Mouse (Mus musculus) cerebellum, postnatal 25 days (tissue): Measurements from ENCODE around the gene Sh2d6.
A peak's percentile ranks its signal among the peaks of the same experiment; 100 is the strongest.

Experiments used
- DNase-seq, 2 experiments: peaks; one replicate each; pipeline ENCODE4 v3.0.0; 2021; ENCODE audit warnings: mixed read lengths in 2 of 2

The Sh2d6 gene

GRCm38 (mm10) chr6:72521607-72522006 lies at the start of gene Sh2d6:
Sh2d6 (minus strand) TSS chr6:72521707.
- no peak for DNase-seq

DNA sequence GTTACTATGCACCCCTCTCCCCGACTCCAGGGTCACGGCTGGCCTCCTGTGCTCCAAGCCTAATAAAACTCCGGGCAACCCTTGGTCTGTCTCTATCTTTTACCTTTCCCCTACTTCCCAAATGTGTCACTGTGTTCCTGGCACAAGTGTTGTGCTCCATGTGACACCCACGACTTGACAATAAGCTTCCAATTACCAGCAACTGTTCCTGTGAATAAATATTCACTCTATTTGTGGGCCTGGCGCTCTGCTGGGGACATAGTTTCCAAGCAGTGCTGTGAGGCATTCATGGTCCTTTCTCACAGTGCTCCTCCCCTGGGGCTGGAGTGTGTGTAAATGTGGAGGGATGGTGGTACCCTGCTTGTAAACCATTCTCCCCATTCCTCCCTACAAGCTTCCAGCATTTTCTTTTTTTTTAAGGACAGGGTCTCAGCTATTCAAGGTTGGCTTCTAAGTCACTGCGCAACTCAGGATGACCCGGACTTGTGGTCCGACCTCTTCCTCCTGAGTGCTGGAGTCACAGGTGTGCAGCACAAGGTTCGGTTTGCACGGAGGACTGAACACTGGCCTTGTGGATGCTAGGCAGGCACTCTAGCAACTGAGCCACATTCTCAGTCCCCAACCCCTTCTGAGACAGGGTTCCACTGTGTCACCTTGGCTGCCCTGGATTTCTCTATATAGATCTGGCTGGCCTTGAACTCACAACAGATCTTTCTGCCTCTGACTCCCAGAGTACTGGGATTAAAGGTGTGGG lies 49.3 kb upstream of the Sh2d6 start:
- DNase-seq: no peak

DNA sequence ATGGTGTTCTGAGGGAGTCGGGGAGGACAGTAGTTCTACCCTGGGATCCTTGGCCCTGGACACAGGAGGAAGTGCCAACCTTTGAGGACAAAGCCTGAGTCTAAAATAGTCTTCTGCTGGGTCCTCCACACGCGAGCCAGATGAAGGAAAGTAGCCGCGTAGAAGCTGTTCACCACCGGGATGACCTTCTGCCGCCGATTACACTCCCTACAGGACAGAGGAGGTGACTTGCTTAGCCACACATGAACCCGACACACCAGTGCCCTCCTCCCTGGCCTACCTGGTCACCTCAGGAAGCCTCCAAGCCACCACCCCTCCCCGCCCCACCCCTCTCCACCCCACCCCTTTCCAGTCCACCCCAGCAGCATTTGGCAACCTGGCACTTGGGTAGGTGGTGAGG lies 47.2 kb upstream of the Sh2d6 start:
- no peak for DNase-seq

- no peak for DNase-seq
Measured at GRCm38 (mm10) chr6:72567508-72567907, 46.0 kb upstream of the Sh2d6 start.

GRCm38 (mm10) chr6:72566044-72566443 lies 44.5 kb upstream of the Sh2d6 start:
- peak; percentile 86 to 91 for DNase-seq

- DNase-seq: no peak
Measured at GRCm38 (mm10) chr6:72565506-72565905, 44.0 kb upstream of the Sh2d6 start.

- no peak for DNase-seq
Measured at GRCm38 (mm10) chr6:72562894-72563293, 41.4 kb upstream of the Sh2d6 start.

DNA sequence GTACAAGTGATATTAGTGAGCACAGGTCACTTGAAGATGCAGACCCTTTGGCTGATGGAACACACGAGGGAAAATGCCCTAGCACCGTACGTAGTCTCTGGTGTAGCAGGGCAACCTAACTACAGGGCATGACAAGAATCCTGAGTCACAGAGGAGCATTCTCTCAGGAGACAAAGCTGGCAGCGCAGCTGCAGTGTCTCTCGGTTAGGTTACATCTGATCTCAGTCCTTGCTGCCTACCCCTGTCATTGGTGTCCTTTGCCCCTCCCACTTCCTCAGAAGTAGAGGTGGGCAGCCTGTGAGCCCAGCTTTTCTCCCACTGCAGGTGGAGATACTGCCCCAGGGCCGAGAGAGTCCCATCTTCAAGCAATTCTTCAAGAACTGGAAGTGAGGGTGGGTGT lies 41.0 kb upstream of the Sh2d6 start:
- DNase-seq: no peak

DNA sequence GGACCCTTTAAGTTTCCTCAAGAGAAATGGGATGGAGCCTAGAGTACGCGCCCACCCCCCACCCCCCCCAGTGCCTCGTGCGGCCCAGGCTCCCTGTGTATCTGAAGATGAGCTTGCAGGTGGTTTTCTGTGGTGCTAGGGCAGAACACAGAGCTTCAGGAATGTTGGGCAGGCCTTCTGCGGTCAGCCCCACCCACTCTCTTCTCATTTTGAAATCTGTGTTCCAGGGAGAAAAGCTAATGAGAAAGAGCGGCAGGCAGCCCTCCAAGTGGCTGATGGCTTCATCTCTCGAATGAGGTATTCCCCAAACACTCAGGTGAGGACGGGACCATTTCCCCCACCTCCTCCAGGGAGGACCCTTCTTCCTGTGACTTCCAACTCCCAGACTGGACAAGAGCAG lies 39.3 kb upstream of the Sh2d6 start:
- DNase-seq: no peak

- no peak for DNase-seq
Measured at GRCm38 (mm10) chr6:72553079-72553412, 31.5 kb upstream of the Sh2d6 start.

GRCm38 (mm10) chr6:72552171-72553078 lies 30.9 kb upstream of the Sh2d6 start:
- DNase-seq: peak; percentile 49 to 54

DNA sequence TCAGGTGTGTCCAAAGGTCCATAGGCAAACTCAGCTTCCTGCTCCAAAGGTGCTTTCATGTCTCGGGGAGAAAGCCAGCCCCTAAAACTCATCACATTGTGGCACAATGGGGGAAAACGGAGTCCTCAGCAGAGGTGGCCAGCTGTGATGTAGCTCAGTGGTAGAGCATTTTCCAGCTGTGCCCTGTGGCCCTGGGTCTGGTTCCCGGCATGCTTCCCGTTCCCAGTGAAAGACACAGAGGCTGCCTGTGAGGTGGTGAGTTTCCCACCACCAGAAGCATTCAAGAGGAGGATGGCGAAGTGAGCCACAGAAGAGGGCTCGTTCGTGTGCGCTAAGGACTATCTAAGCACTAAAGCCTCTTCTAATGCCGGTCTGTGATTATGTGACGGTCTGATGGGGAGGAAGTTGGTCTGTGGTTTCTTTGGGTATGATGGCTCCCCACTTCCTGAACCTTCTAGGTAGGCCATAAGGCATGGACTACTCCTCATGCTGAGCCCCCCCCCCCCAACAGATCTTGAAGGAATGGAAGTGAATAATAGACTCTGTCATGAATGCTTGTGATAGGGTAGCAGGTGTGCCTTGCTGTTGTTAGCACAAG lies 29.1 kb upstream of the Sh2d6 start:
- DNase-seq: no peak

GRCm38 (mm10) chr6:72550025-72550424 lies 28.5 kb upstream of the Sh2d6 start:
- no peak for DNase-seq

DNA sequence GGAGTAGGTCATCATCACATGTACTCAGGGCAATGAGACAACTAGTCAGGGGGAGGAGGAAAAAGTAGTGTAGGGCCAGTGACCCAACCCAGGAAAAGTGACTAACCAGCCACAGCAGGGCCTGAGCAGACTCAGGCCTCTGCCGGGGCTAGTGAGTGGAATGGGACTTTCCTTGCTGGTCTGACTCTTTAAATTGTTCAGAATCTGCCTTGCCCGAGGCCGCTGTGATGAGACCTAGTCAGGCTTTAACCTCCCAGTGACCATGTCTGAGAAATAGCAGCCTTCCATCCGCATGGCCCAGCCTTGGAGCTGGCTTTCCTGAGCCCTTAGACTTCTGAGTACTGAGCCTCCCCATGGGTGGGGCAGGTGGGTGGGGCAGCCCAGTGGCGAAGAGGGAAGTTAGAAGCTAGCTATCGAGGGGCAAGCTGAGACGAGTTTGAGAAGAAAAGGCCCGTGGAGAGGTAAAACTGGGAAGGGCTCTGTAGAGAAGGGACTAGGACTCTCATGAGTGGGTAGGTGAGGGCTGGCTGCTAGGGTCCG lies 27.6 kb upstream of the Sh2d6 start:
- no peak for DNase-seq

GRCm38 (mm10) chr6:72547862-72548261 lies 26.4 kb upstream of the Sh2d6 start:
- no peak for DNase-seq

DNA sequence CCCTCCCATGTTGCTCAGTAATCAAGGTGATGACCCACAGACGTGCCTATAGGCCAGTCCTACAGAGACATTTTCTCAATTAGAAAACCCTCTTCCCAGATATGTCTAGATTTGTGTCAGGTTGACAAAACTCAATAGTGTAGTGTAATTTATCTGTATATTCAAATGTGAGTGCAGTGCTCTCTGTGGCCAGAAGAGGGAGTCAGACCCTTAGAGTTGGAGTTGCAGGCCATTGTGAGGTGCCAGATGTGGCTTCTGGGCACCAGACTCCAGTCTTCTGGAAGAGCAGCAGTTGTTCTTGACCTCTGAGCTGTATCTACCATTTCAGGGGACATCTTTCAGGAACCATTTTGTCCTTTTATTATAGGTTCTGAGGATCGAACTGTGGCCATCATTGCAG lies 25.6 kb upstream of the Sh2d6 start:
- no peak for DNase-seq

DNA sequence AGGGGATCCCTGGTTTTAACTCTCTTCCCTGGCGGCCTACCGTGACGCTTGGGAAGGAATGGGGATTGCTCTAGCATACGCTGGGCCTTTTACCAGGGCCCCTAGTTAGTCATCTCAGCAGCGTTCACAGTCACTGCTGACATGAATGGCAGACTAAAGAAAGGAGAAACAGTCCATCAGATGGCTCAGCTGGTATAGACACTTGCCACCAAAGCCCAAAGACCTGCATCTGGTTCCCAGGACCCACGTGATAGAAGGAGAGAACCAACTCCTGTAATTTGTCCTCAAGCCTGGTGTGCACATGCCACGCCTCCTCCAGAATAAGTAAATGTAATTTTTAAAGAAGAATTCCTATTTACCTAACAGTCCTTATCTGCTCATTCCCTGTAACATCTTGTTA lies 23.9 kb upstream of the Sh2d6 start:
- DNase-seq: no peak

DNA sequence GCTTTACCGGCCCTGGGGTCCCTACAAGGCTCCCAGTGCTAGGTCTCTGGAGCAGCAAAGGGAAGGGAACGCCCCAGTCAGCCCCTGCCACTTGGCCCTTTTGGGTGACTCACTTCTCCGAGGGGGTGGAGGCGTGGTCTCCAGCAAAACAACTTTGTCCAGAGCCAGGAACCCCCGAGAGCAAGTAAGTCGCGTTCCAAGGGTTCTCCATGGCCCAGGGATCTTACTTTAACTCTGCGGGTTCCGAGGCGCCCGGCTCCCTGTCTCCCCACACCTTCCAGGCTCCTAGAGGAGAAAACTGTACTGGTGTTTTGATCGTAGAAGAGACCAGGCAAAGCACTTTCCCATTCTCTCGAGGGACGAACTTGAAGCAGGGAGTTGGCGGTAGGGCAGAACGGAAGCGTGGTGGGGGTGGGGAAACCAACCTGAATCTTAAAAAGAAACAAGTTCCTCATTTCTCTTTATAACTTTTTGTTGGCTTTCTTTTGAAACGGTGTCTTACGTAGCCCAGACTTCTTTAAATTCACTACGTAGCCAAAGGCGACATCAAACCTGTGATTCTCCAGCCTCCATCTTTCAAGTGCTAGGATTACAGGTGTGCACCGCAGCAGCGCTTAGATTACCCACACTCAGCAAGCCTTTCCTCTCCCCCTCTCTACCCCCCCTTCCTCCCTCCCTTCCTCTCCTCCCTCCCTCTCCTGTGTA lies 22.9 kb upstream of the Sh2d6 start, which contains the start of gene Capg:
Capg (plus strand) TSS at position 109 of the 705 bp plus-strand sequence.
- DNase-seq: no peak

GRCm38 (mm10) chr6:72543265-72543850 lies 21.9 kb upstream of the Sh2d6 start:
- no peak for DNase-seq

GRCm38 (mm10) chr6:72538562-72539031 lies 17.1 kb upstream of the Sh2d6 start:
- peak; percentile 88 to 91 for DNase-seq

- DNase-seq: peak in 1 of 2 experiments; percentile 25
Measured at GRCm38 (mm10) chr6:72537998-72538500, 16.5 kb upstream of the Sh2d6 start.

- peak; percentile 83 to 87 for DNase-seq
Measured at GRCm38 (mm10) chr6:72535165-72535564, 13.7 kb upstream of the Sh2d6 start.
